Mouse (Mus musculus) thymus, postnatal 14 days (tissue): ENCODE results near the gene Ppm1h.

Experiments used
- DNase-seq: peaks from one replicate; pipeline ENCODE4 v3.0.0; 2021

Gene Ppm1h

DNA sequence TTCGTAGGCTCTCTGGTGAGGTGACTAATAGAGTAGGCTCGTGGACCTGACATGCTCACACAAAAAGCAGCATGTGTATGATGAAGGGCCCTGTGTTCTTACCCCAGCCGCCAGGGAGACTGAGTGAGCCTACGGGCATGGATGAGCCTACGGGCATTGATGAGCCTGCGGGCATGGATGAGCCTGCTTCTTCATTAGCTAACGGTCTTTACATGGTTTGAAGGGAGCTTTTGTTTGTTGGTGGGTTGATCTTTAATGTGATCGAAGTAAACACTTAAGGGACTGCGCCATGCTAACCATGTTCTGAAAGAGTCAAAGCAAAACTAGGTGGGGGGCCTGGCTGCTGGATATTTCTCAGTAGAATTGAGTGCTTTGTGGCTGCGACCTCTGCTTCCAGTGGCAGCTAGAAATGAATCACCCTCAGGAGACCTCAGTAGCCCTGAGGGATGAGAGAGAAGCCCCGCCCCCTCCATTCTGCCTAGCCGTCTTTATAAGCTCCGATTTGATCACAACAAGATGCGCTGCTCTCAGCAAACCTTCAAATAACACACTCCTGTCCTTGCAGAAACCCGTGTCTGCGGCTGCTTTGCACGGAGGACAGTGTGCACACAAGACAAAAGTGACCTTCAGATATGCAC lies 183.9 kb downstream of the Ppm1h start:
- DNase-seq: no peak

DNA sequence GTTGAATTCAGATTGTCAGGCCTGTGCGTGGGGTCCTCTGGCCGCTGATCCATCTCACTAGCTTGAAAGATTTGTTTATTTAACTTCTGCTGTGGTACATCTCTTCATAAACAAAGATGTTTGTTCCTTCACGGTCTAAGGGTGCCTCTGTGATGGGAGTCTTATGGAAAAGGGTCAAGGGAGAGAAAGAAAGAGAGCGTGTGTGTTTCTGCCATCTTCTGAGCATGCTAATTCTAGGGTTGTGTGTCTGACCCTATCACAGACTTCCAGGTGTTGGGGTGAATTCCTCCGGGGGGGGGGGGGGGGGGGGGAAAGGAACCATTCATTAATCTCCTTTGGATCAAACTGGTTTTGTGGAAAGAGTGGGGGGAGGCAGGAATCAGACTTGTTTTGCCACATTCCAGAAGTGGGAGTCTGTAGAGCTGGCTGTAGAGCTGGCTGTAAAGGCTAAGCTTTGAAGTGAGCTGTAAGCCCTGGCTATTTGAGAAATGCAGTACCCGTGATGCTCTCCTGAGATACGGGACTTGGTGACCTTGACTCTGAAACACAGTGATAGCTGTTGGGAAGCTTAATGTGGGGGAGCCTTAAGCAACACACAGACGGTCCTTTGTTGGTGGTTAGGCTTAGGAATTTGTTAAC lies 191.4 kb downstream of the Ppm1h start:
- DNase-seq: no peak

- DNase-seq: no peak
Observed at GRCm38 (mm10) chr10:122870848-122871494, 192.4 kb downstream of the Ppm1h start.

DNA sequence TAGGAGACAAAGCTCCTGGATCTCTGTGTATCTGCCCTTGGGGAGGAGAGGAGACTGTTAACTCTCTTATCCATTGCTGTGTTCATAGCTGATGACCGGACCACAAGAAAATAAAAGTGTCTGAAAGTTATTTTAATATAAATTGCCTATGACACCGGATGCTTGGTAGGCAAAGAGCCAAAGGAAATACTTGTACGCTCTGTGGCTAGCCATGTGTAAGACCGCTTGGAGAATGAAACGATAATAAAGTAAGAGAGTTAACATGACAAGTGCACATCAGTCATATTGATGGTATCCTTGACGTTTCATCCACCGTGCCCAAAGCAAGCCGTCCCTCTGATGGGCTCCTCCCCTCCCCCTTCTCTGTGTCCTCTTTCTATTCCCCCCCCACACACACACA lies 194.2 kb downstream of the Ppm1h start:
- DNase-seq: no peak

- DNase-seq: no peak
Observed at GRCm38 (mm10) chr10:122876964-122877363, 198.4 kb downstream of the Ppm1h start.

GRCm38 (mm10) chr10:122877436-122877835 lies 198.9 kb downstream of the Ppm1h start:
- DNase-seq: no peak

DNA sequence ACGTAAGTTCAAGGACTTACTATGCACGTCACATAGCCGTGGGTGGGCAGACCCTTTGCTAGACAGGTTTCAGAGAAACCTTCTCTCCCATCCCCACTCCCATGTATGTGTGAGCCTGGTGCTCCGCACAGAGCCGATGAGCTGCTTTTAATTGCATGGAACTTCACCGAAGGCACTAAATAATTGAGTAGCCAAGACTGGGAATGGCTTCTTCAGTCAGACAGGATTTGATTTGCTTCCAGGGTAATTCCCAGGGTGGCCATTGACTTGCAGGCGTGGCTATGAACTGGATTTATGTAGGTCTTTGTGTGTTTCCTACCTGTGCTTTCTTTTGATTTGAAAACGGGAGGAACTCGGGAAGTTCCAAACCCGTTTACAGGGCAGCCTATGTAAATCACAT lies 202.9 kb downstream of the Ppm1h start:
- DNase-seq: no peak

DNA sequence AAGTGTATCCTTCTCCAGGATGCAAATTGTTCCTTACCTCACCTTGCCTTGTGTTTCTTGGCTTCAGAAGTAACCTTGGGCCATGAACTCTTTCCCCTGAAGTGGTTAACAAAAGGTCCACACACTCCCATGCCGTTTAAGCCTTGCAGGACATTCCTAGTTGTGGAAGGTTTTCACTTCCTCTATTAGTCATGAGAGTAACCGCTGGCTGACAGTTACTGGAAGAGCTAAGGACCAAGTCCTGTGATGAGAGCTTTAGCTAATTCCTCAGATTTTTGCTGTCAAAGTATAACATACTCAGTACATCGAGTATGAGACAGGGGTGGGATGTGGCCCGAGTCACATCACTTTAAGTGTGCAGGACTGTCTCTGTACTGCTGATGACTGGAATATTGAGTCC lies 204.1 kb downstream of the Ppm1h start:
- DNase-seq: no peak

DNA sequence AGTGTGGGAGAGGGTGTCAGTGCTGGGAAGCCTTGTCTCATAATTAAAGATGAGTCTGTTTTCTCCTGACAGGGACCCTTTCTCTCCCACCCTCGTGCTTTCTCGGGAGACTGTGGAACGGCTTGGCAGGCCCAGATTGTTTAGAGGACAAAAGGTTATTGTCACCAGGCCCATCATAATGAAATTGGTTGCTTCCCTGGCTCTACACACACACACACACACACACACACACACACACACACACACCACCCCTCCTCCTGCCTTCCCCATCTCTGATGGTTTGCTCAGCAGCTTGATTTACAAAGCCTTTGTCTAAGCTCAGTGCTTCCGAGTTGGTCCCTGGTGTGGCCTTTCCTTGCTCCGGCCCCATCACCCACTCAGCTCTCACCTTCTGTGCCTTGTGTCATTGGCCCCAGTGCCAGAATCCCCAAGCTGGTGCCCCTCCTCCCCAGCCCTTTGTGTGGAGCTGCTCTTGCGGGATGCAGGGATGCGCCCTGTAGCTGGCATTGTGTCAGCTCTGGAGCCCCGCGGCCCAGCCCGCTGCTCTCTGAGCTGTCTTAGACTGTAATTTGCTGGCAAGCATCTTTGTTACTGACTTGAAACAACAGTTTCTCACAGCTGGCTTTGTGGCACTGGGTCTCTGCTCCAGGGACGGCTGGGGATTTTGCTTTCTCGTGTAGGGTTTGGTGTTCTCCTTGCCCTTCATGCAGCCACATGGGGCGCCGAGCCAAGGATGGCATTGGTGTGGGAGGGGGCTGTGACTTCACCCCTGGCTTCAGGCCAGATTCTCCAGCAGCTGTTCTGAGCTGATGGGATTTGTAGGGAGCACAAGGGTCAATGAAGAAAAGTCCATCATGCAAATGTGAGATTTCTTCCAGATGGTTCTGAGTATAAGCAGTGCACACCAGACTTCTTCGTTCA lies 205.5 kb downstream of the Ppm1h start:
- no peak for DNase-seq

GRCm38 (mm10) chr10:122885301-122885700 lies 206.7 kb downstream of the Ppm1h start:
- DNase-seq: no peak

DNA sequence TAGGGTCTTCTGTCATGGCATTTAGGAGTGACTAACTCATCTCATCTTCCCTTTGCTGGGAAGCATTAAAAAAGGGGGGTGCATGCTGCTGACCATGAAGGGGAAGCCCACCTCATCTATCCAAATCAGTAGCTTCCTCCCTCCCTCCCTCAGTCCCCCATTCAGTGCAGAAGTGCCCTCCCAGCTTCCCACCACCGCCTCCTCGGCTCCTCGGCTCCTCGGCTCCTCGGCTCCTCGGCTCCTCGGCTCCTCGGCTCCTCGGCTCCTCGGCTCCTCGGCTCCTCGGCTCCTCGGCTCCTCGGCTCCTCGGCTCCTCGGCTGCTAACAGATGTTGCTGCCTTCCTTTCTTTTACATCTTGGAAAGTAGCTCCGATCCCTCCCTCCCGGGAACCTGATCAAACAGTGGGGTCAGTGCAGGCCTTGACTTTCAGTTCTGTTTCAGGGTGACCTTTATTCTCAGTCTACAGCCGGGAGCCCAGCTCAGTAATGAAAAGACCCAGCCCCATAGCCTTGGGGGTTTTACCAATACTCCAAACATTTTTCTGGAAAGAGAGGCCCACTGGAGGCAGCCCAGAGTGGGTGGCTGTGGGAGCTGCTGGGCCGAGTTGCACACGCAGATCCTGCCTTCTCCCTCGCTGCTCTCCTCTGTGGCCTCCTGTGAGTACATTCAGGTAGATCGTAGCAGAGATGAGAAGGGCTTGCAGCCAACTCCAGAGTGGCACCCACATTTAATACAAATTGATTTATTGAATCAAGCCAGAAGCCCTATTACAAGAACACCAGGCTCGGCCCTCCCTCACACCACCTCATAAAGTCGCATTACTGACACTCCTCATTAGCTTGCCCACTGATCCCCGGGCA lies 207.7 kb downstream of the Ppm1h start:
- DNase-seq: no peak

DNA sequence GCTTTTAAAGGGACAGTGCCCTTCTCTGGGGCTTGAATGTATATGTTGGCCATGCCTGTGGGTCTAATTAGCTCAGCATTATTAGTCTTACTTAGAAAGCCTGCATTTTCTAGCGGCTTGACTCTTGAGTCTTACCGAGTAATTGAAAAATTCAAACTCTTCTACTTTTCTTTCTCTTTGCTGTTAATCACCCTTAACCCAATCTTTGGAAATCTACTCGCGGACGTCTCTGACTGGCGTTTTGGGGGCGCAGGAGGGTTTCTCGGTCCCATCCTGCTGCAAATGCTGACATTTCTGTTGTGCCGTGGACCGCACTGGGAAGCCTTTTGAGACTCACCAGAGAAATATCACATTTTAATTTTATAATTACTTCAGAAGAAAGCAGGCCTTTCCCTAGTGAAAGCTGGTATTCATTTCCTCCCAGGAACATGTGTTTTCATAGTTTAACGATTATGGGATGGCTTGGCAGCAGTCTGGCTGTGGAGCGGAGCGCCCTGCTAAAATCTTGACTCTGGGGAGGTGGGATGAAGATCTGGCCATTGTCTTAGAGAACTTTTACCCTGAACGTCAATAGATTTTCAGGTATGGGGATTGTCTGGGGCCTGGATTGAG lies 208.5 kb downstream of the Ppm1h start:
- no peak for DNase-seq

DNA sequence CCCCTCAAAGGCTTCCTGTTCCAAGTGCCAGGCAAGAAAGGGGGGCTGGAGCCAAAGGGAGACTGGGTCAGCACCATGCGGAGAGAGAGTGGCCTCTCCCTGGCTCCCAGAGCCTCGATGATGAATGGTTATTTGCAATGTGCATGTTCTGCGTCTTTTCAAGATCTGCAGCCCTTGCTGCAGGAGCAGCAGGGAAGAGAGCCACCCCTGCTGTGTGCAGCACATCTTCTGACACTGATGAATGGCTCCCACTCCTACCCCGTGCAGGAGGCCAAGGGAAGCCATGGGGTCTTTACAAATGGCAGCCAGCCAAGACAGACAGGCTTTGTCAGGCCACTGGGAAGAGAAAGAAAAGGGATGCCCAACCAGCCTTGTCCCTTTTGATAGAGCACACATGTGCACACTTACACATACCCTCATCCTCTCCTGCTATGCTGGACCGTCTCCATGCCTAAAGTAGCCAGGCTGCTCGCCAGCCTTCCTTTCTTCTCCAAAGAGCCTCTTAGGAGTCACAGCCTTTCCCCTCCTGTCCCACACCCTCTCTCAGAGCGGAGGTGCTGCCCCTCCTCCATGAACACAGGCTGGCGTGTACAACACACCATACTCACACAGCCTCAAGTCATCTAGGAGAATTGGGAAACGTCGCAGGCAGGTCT lies 209.1 kb downstream of the Ppm1h start:
- DNase-seq: no peak

DNA sequence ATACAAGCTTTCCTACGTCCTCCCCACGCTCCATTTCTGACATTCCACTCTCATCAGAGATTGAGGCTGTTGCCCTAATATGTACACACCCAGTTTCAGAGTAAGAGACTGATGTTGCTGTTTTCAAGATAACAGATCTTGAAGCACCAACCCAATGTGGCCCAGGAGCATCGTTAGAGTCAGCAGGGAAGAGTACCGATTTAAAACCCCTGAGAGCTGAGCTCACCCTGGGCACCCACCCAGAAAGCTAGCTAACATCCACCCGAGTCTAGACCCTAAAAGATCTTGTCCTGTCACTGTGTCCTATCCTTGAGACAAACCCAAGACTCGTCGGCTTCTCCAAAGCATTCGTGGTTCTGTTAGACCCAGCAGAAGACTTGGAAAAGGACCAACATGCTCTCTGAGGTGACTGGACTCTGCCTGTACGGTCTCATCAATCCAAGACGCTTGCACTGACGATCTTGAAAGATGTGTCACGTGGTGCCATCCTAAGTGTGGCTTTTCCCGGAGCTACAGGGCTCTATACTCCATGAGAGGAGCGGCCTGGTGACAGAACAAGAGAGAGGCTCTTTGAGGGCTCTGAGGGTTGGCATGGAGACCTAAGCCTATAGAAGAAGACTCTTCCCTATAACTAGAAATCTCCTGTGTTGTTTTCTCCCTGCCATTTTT lies 212.3 kb downstream of the Ppm1h start:
- DNase-seq: no peak

GRCm38 (mm10) chr10:122891461-122891860 lies 212.9 kb downstream of the Ppm1h start:
- no peak for DNase-seq

DNA sequence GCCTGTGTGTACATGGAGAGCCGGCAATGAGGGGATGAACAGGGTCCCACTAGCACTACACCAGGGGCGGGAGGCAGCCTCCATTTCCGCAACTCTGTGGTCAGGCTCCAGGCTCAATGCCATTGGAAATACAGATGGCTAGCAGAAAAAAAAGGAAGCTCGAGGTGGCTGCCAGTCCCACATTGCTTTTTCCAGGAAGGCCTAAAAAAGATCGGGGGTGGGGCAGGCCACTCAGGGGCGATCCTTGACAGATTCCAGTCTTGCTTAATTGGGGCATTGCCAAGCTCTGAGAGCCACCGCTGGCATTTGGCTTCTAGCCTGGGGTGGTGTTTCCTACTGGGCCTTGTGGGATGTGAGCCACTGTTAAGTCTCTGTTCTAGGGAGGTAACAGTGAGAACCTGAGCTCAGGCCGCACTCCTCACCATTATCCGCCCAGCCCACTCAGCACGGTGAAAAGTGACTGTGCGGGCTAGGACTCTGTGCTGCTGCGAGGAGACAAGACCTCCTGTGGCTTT lies 216.1 kb downstream of the Ppm1h start:
- no peak for DNase-seq

DNA sequence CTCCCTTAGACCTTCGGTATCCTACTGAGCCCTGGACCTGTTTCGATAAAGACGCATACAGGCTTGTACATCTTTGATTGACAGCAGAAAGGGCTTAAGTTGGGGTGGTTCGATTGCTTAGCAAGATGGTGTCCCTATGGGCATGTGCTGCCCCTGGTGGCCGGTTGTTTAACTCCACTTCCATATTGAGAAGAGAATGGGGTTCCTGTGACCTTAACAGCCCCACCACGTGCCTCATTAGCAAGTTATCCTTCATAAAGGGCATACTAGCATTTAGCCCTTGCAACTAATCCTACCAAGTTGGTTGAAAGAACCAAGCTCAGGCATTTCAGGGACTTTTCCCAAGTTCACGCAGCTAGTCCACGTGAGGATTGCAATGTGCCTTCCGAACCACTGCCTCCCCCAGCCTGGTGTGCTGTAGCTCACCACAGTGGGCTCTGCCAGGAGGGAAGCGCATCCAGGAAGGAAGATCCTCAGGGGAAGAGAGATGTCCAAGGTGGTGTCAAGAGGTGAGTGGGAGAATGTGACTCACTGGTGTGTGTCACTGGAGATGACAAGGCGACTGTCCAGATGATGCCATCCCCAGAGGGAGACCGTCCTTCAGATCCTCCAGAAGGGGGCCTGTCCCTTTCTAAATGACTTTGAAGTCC lies 216.7 kb downstream of the Ppm1h start:
- peak; percentile 63 for DNase-seq

- no peak for DNase-seq
Observed at GRCm38 (mm10) chr10:122899971-122900370, 221.4 kb downstream of the Ppm1h start.

DNA sequence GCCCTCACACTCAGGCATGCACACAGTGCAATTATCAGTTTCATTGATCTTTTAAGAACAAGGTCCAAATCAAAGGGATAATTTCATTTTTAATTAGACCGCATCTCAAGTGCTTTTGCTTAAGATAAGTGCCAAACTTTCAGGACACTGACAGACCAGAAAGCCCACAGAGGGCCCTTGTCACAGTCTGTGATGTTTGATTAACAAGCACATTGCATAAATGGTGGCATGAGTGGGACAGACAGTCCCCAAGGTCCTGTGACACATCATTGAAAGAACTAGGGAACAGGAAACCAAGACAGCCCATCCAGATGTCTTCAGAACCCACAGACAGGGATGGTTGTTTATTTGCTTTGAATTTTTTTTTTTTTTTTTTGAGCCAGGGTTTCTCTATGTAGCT lies 221.9 kb downstream of the Ppm1h start:
- no peak for DNase-seq

GRCm38 (mm10) chr10:122901379-122901778 lies 222.8 kb downstream of the Ppm1h start:
- DNase-seq: peak; percentile 51
